In genomic region chr10:19150766-19151165, GRCm38 (mm10) we compare ENCODE assay signal across 25 mouse cellular contexts.
"Had no signal": no experiment of that assay in that cellular context is flagged by ENCODE, and none has a peak within 500 bp of the region (broad histone marks: within the 10 kb centered on the region; RNA-seq: fewer than 3 reads in every experiment).

No protein-coding gene starts in this region.

- H3K36me3 ChIP-seq: heart, embryonic 13.5 days; heart, embryonic 15.5 days; hindbrain, embryonic 10.5 days; hindbrain, embryonic 12.5 days; intestine, embryonic 15.5 days; limb, embryonic 13.5 days; limb, embryonic 15.5 days; liver, embryonic 12.5 days had no signal

- H3K4me3 ChIP-seq: heart, adult 2 months; heart, embryonic 13.5 days; heart, embryonic 15.5 days; hindbrain, embryonic 10.5 days; hindbrain, embryonic 12.5 days; intestine, embryonic 15.5 days; limb, embryonic 13.5 days; limb, embryonic 15.5 days; liver, embryonic 12.5 days had no signal

- H3K4me2 ChIP-seq: heart, embryonic 11.5 days; heart, embryonic 13.5 days; heart, embryonic 15.5 days; hindbrain, embryonic 12.5 days; hindbrain, embryonic 14.5 days; intestine, embryonic 15.5 days; limb, embryonic 13.5 days; limb, embryonic 15.5 days; liver, embryonic 12.5 days had no signal

- DNase-seq: gastrocnemius, postnatal 14 days; gastrocnemius, postnatal 36 days; heart, adult 11 months; heart, adult 2 months; heart, postnatal 14 days; heart, postnatal 4 days; kidney, adult 18-20 months; kidney, adult 8-10 months; kidney, postnatal 10 days; kidney, postnatal 25 days; kidney, postnatal 4 days; layer of hippocampus, adult 9-11 months; layer of hippocampus, postnatal 36 days; left cerebral cortex, postnatal 4 days had no signal

- H3K27me3 ChIP-seq: heart, embryonic 13.5 days; heart, embryonic 15.5 days; hindbrain, embryonic 12.5 days; intestine, embryonic 15.5 days; limb, embryonic 13.5 days; limb, embryonic 15.5 days; liver, embryonic 12.5 days had no signal

- H3K27ac ChIP-seq: heart, adult 2 months; heart, embryonic 13.5 days; heart, embryonic 15.5 days; hindbrain, embryonic 10.5 days; hindbrain, embryonic 12.5 days; hindbrain, embryonic 14.5 days; intestine, embryonic 15.5 days; limb, embryonic 13.5 days; limb, embryonic 15.5 days; liver, embryonic 12.5 days; liver, embryonic 14.5 days had no signal
